Mouse (Mus musculus): Measurements from ENCODE around the gene Iqcf6.

- TF ChIP-seq CTCF (IDR thresholded peaks at IDR 0.05; ENCODE audit: low read depth, low read length), result peak; percentile 44
- no peak for TF ChIP-seq POLR2A (IDR thresholded peaks at IDR 0.05; ENCODE audit: borderline replicate concordance, low read depth, low read length)
Measured at GRCm38 (mm10) chr9:106675480-106675879, 49.1 kb downstream of the Iqcf6 start.
